Mouse (Mus musculus): ENCODE measurements around the gene Galnt11.
"Not testable (repeated sequence)": the region's sequence is repeated elsewhere in the genome, so short reads cannot be mapped to it uniquely, and the experiment has no call there.

Galnt11 gene

GRCm38 (mm10) chr5:25221604-25222003 lies at the start of gene Galnt11:
Galnt11 (plus strand) TSS chr5:25221904.
- no peak for DNase-seq (ENCODE audit: low read depth)

GRCm38 (mm10) chr5:25177937-25178336 lies 43.8 kb upstream of the Galnt11 start:
- not testable (repeated sequence) for DNase-seq (ENCODE audit: low read depth)

DNA sequence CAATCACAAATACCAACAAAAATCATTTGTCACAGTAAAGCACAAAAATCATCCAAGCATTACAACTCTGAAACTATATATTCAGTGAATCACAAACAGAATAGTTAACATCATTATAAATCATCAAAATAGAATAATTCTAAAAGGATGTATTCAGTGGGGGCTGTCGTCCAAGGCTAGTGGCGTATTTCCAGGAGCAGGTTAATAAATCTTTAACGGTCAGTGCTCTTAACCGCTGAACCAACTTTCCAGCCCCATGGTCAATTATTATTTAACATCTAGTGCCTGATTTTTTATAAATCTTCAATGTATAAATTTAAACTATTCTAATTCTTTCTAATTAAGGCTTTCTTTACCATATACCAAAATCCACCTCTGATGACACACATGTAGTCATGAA lies 43.2 kb upstream of the Galnt11 start:
- DNase-seq (ENCODE audit: low read depth) = not testable (repeated sequence)

DNA sequence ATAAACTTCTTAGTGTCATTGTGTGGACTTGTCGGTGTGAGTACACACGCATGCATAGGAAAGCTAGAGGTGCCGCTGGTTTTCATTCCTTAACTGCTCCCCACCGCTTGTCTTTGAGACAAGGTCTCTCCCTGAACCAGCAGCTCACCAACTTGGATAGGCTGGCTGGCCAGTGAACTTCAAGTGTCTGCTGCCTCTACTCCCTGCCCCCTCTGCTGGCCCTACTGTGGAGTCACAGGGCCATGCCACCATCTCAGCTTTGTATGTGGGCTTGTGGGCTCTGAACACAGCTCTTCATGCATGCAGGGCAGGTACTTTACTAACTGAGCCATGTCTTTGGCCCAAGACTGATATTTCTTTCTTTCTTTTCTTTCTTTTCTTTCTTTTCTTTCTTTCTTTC lies 42.4 kb upstream of the Galnt11 start:
- DNase-seq (ENCODE audit: low read depth) = peak; percentile 17

DNA sequence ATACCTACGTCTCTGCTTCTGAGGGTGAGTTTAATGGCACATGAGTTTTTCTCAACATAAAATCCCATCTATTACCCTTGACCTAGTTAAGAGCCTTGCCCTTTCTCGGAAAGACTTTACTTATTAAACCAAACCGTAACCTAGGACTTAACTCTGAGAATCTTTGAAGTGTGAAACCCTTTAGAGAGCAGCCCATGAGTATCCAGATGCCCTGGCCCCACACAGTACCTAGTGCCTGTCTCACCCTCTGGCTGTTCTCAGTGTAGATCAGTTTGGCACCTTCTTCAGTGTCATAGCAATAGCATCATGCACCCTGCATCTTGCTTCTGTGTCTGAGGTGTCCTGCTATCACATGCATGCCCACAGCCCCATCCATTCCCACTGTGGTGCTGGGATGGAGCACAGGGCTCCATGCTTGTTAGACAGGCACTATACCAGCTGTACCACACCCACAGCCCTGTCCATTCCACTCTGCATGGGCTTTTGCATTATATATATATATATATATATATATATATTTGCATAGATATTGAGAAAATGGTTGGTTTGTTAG lies 41.7 kb upstream of the Galnt11 start:
- no peak for DNase-seq (ENCODE audit: low read depth)

GRCm38 (mm10) chr5:25181004-25181531 lies 40.6 kb upstream of the Galnt11 start, which contains the start of gene Galntl5:
Galntl5 (plus strand) TSS chr5:25181460.
- DNase-seq (ENCODE audit: low read depth) = peak; percentile 50

DNA sequence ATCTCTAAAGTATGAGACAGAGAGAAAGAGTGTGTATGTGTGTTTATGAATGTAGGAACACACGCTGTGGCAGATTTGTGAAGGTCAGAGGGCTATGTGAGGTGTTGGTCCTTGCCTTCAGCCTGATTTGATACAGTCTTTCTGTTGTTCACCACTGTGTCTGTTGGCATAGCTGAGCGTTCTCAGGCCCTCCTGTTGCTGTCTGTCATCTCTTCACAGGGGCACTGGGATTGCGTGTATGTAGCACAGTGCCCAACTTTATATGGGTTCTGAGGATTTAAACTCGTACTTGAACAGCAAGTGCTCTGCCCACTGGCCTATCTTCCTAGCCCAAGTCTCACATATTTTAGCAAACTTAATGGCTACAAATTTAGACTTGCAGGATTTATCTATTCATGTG lies 38.1 kb upstream of the Galnt11 start:
- no peak for DNase-seq (ENCODE audit: low read depth)

DNA sequence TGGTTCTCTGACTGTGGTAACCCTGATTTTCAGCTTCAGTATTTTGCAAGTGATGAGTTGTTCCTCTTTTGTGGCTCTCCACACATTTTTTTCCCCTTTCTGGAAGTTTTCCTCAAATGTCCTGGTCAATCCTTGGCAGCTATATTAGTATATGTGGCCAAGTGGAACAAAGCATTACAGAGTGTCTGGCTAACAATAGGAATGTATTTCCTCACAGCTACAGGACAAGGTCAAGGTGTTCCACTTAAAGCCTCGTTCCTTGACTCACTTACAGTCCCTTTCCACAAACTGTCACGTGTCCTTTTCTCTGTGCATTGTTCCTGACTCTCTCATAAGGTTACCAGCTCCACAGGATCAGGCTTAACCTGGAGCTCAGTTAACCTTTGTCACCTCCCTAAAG lies 37.1 kb upstream of the Galnt11 start:
- peak; percentile 25 for DNase-seq (ENCODE audit: low read depth)

- DNase-seq (ENCODE audit: low read depth) = peak; percentile 50
Observed at GRCm38 (mm10) chr5:25187727-25188126, 34.0 kb upstream of the Galnt11 start.

DNA sequence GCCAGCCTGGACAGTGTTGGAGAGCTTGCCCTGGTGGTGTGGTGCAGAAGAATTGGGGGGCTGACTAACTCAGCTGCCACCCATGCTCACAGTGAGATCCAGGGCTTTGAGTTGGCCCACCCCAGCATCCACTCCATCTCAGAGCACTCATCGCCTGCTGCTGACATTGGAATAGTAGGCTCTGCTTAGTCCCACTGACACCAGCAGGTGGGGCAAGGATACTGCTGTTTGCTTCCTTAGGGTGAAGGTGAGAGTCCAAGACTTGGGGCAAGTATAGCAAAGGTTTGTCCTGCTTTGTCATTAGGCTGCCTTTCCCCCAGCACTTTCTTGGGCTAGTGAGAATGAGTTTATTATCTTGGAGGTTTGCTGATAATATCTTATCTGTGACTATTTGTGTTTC lies 32.9 kb upstream of the Galnt11 start:
- DNase-seq (ENCODE audit: low read depth) = peak; percentile 52

- DNase-seq (ENCODE audit: low read depth) = peak; percentile 61
Observed at GRCm38 (mm10) chr5:25190521-25190920, 31.2 kb upstream of the Galnt11 start.

DNA sequence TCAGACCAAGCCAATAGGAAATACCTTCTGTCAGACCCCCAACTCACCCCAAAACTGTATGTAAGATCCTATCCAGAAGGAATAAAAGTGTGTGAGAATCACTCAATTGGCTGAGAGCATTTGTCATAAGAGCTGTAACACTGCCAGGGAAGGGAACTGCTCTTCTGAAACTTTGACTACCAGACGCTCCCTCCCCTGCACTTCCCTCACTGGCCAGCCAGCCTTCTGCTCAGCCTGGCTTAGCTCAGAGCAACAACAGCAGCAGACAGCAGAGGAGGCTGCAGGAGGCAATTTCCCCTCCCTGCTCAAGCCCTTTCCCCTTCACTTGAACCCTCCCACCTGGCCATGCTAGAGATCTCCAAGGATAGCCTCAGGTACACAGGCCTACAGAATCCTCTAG lies 9.8 kb upstream of the Galnt11 start:
- no peak for DNase-seq (ENCODE audit: low read depth)

- not testable (repeated sequence) for DNase-seq (ENCODE audit: low read depth)
Observed at GRCm38 (mm10) chr5:25213216-25213615, 8.5 kb upstream of the Galnt11 start.

- no peak for DNase-seq (ENCODE audit: low read depth)
Observed at GRCm38 (mm10) chr5:25215006-25215405, 6.7 kb upstream of the Galnt11 start.

DNA sequence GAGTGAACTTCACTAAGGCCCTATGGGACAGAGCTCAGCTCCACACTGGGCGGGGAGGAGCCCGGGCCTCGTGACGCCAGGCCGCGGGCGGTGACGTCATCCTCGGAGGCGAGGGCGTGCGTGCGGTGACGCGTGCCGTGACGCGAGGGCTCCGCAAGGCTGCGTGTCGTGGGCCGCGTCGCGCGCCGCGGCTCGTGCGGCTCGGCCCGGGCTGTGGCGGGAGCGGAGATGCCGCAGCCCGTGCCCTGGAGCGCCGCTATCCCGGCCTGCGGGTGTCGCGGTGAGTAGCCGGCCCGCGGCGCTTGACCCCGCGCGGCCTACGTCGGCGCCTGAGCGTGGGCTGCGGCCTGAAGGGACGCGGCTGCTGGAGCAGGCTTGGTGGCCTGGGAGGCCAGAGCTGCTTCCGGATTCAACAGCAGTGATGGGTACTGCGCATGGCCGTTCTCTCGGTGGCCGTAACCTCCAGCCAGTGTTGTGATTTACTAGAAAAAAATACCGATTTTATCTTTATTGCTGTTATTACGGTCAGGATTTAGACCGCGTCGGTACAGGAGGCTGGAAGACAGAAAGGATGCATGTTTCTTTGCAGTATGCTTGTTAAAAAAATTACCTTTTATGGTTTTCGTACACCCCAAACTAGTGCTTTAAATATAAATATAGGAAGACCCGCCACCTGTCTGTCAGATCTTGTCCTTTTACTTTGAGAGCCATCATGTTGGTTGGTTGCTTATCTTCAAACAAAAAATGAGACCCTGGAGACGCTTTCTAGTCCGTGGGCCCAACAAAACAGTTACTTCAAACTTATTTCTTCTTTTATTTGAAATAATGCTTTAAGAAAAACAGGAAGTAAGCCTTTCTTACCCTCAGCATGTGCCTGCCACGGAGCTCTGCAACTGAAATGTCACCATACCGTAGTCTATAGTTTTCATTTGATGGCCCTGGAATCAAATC lies 1.3 kb downstream of the Galnt11 start, which contains the start of gene E130116L18Rik:
E130116L18Rik (minus strand) TSS at position 402 of the 951 bp plus-strand sequence.
- DNase-seq (ENCODE audit: low read depth) = peak; percentile 95

- not testable (repeated sequence) for DNase-seq (ENCODE audit: low read depth)
Observed at GRCm38 (mm10) chr5:25224377-25224776, 2.7 kb downstream of the Galnt11 start.

DNA sequence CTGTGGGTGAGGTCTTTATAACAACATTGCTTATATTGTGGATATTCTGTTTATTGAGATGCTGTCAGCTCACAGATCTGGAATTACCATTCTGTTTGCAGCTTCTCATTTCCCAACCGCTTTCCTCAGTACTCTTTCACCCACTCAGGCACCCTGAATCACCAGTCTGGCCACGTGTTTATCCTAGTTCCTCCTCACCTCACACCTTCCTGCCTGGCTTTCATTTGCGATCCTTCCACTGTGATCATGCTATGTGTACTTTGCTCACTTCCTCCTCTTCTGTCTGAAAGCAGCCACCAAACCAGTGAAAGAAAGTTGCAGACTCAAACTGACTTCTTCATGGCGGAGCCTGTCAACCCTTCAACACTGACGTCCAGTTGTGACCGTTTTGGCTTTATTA lies 21.4 kb downstream of the Galnt11 start:
- no peak for DNase-seq (ENCODE audit: low read depth)

DNA sequence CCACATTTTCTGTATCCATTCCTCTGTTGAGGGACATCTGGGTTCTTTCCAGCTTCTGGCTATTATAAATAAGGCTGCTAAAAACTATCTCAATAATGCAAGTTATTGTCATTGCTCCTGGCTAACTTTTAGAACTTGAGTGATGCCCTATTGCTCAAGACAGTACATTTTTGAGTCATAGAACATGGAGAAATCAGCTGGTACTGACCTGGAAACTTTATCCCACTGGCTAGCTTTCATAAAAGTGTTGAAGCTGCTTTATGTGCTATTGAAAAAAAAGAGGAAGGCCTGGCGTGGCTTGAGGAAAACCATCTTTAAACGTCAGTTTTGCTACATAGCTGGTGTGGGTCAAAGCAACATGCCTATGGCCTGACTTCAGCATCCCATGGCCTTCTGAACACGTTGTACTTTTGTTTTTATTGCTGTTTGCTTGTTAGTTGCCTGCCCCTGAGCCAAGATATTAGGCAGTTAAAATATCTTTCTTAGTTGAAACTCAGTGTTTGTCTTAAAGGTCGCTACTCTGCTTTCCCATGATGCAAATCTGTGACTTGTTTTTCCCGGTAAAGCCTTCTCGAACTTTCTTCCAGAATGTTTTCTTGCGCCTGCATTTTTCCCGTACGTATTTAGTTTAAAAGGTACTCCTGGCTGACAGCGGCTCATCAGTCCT lies 24.2 kb downstream of the Galnt11 start:
- peak; percentile 38 for DNase-seq (ENCODE audit: low read depth)

DNA sequence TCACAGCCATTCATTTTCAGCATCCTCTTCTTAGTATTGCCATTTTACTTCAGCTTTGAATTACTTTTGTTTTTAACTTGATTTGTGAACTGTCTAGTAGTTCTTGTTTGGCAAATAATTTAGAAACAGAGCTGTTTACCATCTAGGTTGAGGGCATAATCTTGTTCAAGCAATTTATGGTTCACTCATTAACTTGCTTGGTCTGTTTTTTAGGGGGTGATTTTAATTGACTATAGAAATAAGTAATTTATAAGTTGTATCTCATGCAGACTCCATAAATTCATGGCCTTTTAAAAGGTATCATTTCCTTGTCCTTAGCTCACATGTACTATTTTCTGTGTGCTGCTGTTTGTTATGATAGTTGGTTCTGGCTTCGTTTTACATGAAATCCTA lies 24.8 kb downstream of the Galnt11 start:
- DNase-seq (ENCODE audit: low read depth) = no peak

DNA sequence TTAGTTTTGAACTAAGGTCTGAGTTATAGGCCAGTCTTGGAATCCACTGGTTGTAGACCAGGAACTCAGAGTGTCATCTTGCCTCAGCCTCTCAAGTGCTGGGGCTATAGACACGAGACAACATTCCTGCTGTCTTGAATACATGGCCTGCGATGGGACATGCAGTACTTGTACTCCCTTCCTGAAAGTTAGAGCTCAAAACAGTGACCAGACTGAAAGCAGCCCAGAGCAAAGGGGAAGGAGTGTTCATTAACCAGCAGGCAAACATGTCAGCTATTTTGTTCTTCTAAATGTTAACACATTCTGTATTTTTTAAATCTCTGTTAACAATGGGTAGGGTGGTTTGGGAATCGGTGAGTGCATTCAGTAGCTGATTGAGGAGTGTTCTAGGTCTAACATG lies 25.3 kb downstream of the Galnt11 start:
- DNase-seq (ENCODE audit: low read depth) = no peak

DNA sequence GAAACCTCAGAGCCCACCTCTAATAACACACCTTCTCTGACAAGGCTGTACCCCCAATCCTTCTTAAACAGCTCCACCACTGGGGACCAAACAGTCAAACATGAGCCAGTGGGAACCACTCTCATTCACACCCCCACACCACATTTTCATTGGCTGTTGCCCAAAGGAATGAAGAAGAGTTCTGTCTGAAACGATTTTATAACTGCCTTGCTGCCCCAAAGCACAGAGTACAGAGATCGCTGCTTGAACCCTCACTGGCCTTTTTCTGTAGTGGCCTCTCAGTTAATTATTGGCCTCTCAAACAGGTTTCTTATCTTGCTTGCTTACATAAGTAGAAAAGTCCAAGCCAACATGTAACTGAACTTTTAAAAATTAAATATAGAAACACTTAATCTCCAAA lies 30.7 kb downstream of the Galnt11 start:
- DNase-seq (ENCODE audit: low read depth) = no peak

- DNase-seq (ENCODE audit: low read depth) = no peak
Observed at GRCm38 (mm10) chr5:25252825-25253544, 31.3 kb downstream of the Galnt11 start.
